Mouse (Mus musculus): ENCODE data around the gene Krt88. TPM values are rescaled to one million over a fixed set of nuclear protein-coding genes. Genes with fewer than 3 reads are reported as not detected.

The Krt88 gene
- polyA plus RNA-seq, 1 experiment from 2014 or later, result not detected

GRCm38 (mm10) chr15:101482056-101482455 lies 34.5 kb downstream of the Krt88 start:
- Histone ChIP-seq H3K27me3 (ENCODE audit: control insufficient read depth, insufficient read depth, low read length) (peaks cover 22% of the 10 kb centered on the region), H3K4me2 (no peak overlapping the region)
- whole genome bisulfite sequencing (ENCODE audit: insufficient replicate concordance), result 31% methylated on average over 4 of the region's 4 CpGs

DNA sequence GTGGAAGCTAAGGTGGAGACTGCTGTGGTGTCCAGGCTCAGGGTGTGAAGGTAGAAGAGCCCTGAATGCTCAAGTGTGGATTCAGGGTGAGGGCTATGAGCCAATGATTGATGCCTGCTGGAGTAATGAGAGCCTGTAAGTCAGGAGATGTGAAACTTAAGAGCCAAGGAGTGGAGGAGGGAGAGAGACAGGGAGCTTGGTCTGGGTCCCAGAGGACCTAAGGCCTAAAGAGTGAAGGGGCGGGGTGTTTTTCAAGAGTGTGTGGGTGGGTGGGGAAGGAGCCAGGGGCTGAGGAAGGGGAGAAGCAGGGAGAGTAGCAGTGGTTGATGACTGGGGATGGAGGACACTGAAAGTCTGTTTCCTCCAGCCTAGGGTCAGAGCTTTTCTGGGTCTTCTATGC lies 36.1 kb downstream of the Krt88 start:
- WGBS (ENCODE audit: insufficient replicate concordance), result 67% methylated on average over 1 of the region's 1 CpGs
- no peak for ATAC-seq (replicated peaks; ENCODE audit: insufficient number of reproducible peaks, low FRiP score, low TSS enrichment)
- no peak overlapping the region for H3K9ac ChIP-seq (ENCODE audit: low read depth, low read length)

More at GRCm38 (mm10) chr15:101482056-101482455, 34.5 kb downstream of the Krt88 start:
- Histone ChIP-seq H3K27ac (ENCODE audit: low read depth, low read length) (no peak overlapping the region), H3K4me1 (ENCODE audit: control insufficient read depth, insufficient read depth, low read length) (peaks cover 12% of the 10 kb centered on the region), H3K4me3 (ENCODE audit: low read depth, low read length) (no peak overlapping the region), H3K9ac (ENCODE audit: low read depth, low read length) (no peak overlapping the region), H3K36me3 (ENCODE audit: control insufficient read depth, insufficient read depth, low read length) (no peaks in the 10 kb centered on the region), H3K9me3 (replicated peaks; ENCODE audit: control insufficient read depth, low read length) (no peaks in the 10 kb centered on the region)
- ATAC-seq (replicated peaks; ENCODE audit: insufficient number of reproducible peaks, low FRiP score, low TSS enrichment), result no peak

DNA sequence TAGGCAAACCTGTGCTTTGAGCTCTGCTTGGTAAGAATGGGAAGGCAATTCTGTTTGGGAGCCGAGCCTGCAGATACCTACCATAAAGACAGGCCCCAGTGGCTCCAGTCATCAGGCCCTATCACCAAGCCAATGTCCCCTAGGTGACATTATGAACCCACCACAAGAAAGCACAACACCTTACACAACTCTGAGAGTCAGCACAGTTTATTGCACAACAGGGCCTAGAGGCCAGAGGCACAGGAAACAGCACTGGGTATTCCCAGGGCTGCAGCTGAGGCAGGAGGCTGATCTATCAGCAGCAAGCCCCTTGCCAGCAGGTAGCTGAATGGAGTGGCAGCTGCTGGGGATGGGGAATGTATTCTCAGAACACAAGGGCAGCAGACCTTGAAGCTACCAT lies 37.4 kb downstream of the Krt88 start:
- H3K27me3 ChIP-seq (ENCODE audit: control insufficient read depth, insufficient read depth, low read length), result peaks cover 6% of the 10 kb centered on the region
- no peaks in the 10 kb centered on the region for H3K36me3 ChIP-seq (ENCODE audit: control insufficient read depth, insufficient read depth, low read length)
- H3K4me2 ChIP-seq, result no peak overlapping the region
- no peak overlapping the region for H3K9ac ChIP-seq (ENCODE audit: low read depth, low read length)
- ATAC-seq (replicated peaks; ENCODE audit: insufficient number of reproducible peaks, low FRiP score, low TSS enrichment), result no peak
- no peaks in the 10 kb centered on the region for H3K9me3 ChIP-seq (replicated peaks; ENCODE audit: control insufficient read depth, low read length)
- 79% methylated on average over 1 of the region's 1 CpGs for WGBS (ENCODE audit: insufficient replicate concordance)
- peaks cover 8% of the 10 kb centered on the region for H3K4me1 ChIP-seq (ENCODE audit: control insufficient read depth, insufficient read depth, low read length)
- H3K27ac ChIP-seq (ENCODE audit: low read depth, low read length), result 0 out of 2 replicates have a peak overlapping the region, but pooled peaks have one; percentile 29
- no peak overlapping the region for H3K4me3 ChIP-seq (ENCODE audit: low read depth, low read length)

More for the DNA sequence above, 36.1 kb downstream of the Krt88 start:
- H3K36me3 ChIP-seq (ENCODE audit: control insufficient read depth, insufficient read depth, low read length), result no peaks in the 10 kb centered on the region
- no peak overlapping the region for H3K4me2 ChIP-seq
- H3K27me3 ChIP-seq (ENCODE audit: control insufficient read depth, insufficient read depth, low read length), result peaks cover 18% of the 10 kb centered on the region
- no peak overlapping the region for H3K27ac ChIP-seq (ENCODE audit: low read depth, low read length)
- no peaks in the 10 kb centered on the region for H3K9me3 ChIP-seq (replicated peaks; ENCODE audit: control insufficient read depth, low read length)
- H3K4me1 ChIP-seq (ENCODE audit: control insufficient read depth, insufficient read depth, low read length), result peaks cover 12% of the 10 kb centered on the region
- H3K4me3 ChIP-seq (ENCODE audit: low read depth, low read length), result no peak overlapping the region

GRCm38 (mm10) chr15:101485911-101486635 lies 38.5 kb downstream of the Krt88 start:
- H3K9me3 ChIP-seq (replicated peaks; ENCODE audit: control insufficient read depth, low read length), result no peaks in the 10 kb centered on the region
- H3K36me3 ChIP-seq (ENCODE audit: control insufficient read depth, insufficient read depth, low read length), result no peaks in the 10 kb centered on the region
- H3K4me2 ChIP-seq, result no peak overlapping the region
- no peak overlapping the region for H3K27ac ChIP-seq (ENCODE audit: low read depth, low read length)
- H3K27me3 ChIP-seq (ENCODE audit: control insufficient read depth, insufficient read depth, low read length), result no peaks in the 10 kb centered on the region
- WGBS (ENCODE audit: insufficient replicate concordance), result 77% methylated on average over 11 of the region's 11 CpGs
- no peak overlapping the region for H3K4me3 ChIP-seq (ENCODE audit: low read depth, low read length)
- ATAC-seq (replicated peaks; ENCODE audit: insufficient number of reproducible peaks, low FRiP score, low TSS enrichment), result no peak
- no peak overlapping the region for H3K9ac ChIP-seq (ENCODE audit: low read depth, low read length)
- peaks cover 8% of the 10 kb centered on the region for H3K4me1 ChIP-seq (ENCODE audit: control insufficient read depth, insufficient read depth, low read length)

DNA sequence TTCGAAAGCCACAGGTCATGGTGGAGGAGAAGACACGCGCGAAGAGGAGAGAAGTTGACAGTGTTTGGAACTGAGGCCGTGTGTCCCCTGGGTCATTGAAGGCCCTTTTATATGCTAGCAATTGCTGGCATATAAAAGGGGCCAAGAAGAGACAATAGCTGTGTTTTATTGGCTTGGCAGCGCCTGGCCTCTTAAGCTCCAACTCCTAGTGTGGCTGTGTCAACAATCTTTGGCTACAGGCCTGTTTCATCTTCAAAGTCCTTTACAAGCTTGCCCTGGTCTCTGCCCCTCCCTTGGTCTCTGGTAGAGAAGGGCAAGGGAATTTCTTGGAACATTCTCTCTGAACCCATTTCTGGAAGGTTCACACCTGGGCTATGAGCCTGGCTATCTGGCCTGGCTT lies 43.9 kb downstream of the Krt88 start, which contains the start of gene Krt83:
TSS of gene Krt83 (minus strand) at position 82 of the 400 bp plus-strand sequence.
- 89% methylated on average over 6 of the region's 6 CpGs for WGBS (ENCODE audit: insufficient replicate concordance)
- Histone ChIP-seq H3K36me3 (ENCODE audit: control insufficient read depth, insufficient read depth, low read length) (no peaks in the 10 kb centered on the region), H3K27ac (ENCODE audit: low read depth, low read length) (no peak within 1 kb of the TSS), H3K4me1 (ENCODE audit: control insufficient read depth, insufficient read depth, low read length) (0 out of 2 replicates have a peak, but pooled peaks cover 3% of the 10 kb centered on the region), H3K4me3 (ENCODE audit: low read depth, low read length) (no peak within 1 kb of the TSS), H3K9ac (ENCODE audit: low read depth, low read length) (no peak within 1 kb of the TSS), H3K4me2 (no peak within 1 kb of the TSS), H3K27me3 (ENCODE audit: control insufficient read depth, insufficient read depth, low read length) (no peaks in the 10 kb centered on the region), H3K9me3 (replicated peaks; ENCODE audit: control insufficient read depth, low read length) (no peaks in the 10 kb centered on the region)
- no peak for ATAC-seq (replicated peaks; ENCODE audit: insufficient number of reproducible peaks, low FRiP score, low TSS enrichment)

DNA sequence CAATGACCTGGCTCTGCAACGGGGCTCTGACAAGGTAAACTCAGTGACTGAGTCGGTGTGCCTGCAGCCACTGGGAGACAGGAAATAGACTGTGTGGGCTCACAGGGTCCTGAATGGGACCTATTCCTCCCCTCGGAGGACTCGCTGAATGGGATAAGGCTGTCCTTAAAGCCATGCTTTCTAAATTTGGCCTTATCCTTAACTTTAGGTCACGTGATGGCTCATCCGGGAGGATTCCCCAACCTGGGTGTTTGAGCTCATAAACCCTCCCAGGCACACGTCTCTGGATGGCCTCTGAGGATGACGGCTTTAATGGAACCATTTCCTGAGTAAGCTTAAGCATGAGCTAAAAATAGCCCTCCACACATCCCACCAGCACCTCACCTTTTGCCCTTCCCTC lies 45.2 kb downstream of the Krt88 start:
- Histone ChIP-seq H3K4me3 (ENCODE audit: low read depth, low read length) (no peak overlapping the region), H3K27ac (ENCODE audit: low read depth, low read length) (no peak overlapping the region), H3K4me2 (no peak overlapping the region), H3K4me1 (ENCODE audit: control insufficient read depth, insufficient read depth, low read length) (0 out of 2 replicates have a peak, but pooled peaks cover 3% of the 10 kb centered on the region), H3K9ac (ENCODE audit: low read depth, low read length) (no peak overlapping the region; the same call in 1 of the 2 replicates), H3K9me3 (replicated peaks; ENCODE audit: control insufficient read depth, low read length) (no peaks in the 10 kb centered on the region), H3K36me3 (ENCODE audit: control insufficient read depth, insufficient read depth, low read length) (no peaks in the 10 kb centered on the region), H3K27me3 (ENCODE audit: control insufficient read depth, insufficient read depth, low read length) (no peaks in the 10 kb centered on the region)
- 27% methylated on average over 8 of the region's 8 CpGs for WGBS (ENCODE audit: insufficient replicate concordance)
- no peak for ATAC-seq (replicated peaks; ENCODE audit: insufficient number of reproducible peaks, low FRiP score, low TSS enrichment)

DNA sequence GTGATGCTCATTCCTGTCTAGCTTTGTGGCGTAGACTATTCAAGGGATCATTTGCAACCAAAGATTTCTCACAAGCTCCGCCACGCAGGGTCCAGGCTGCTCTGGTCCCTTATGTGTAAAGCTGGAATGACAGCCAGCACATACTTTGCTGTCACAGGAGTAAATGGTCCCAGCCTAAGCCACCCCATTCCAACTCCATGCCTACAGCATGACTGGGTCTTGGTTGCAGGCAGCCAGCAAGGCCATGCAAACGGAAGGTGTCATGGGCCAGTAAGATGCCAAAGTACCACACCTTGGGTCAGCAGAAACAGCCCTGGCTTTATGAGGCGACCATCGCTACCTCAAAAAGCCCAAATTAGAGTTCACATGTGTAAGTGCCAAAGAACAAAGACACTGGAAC lies 46.2 kb downstream of the Krt88 start:
- Histone ChIP-seq H3K36me3 (ENCODE audit: control insufficient read depth, insufficient read depth, low read length) (no peaks in the 10 kb centered on the region), H3K27ac (ENCODE audit: low read depth, low read length) (no peak overlapping the region), H3K9ac (ENCODE audit: low read depth, low read length) (no peak overlapping the region), H3K4me2 (no peak overlapping the region), H3K27me3 (ENCODE audit: control insufficient read depth, insufficient read depth, low read length) (no peaks in the 10 kb centered on the region), H3K4me3 (ENCODE audit: low read depth, low read length) (no peak overlapping the region), H3K4me1 (ENCODE audit: control insufficient read depth, insufficient read depth, low read length) (0 out of 2 replicates have a peak, but pooled peaks cover 3% of the 10 kb centered on the region), H3K9me3 (replicated peaks; ENCODE audit: control insufficient read depth, low read length) (no peaks in the 10 kb centered on the region)
- 88% methylated on average over 6 of the region's 6 CpGs for WGBS (ENCODE audit: insufficient replicate concordance)
- ATAC-seq (replicated peaks; ENCODE audit: insufficient number of reproducible peaks, low FRiP score, low TSS enrichment), result no peak

DNA sequence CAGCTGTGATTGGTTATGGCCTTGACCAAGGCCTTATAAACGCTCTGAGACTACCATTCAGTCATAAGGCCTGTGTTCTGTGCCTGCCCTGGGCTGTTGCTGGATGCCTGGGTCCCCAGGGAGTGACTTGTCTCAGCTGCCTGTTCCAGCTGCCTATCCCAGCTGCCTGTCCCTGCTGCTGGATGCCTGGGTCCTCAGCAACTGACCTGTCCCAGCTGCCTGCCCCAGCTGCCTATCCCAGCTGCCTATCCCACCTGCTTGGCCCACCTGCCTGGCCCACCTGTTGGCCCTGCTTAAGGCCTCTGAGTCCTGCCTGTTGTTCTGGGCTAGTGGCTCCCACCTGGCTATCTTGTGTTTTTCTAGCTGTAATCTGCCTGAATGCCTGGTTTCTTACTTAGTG lies 46.7 kb downstream of the Krt88 start:
- no peaks in the 10 kb centered on the region for H3K27me3 ChIP-seq (ENCODE audit: control insufficient read depth, insufficient read depth, low read length)
- 64% methylated on average over 1 of the region's 1 CpGs for WGBS (ENCODE audit: insufficient replicate concordance)
- ATAC-seq (replicated peaks; ENCODE audit: insufficient number of reproducible peaks, low FRiP score, low TSS enrichment), result no peak
- no peaks in the 10 kb centered on the region for H3K9me3 ChIP-seq (replicated peaks; ENCODE audit: control insufficient read depth, low read length)
- no peak overlapping the region for H3K4me3 ChIP-seq (ENCODE audit: low read depth, low read length)
- no peak overlapping the region for H3K27ac ChIP-seq (ENCODE audit: low read depth, low read length)
- 0 out of 2 replicates have a peak, but pooled peaks cover 3% of the 10 kb centered on the region for H3K4me1 ChIP-seq (ENCODE audit: control insufficient read depth, insufficient read depth, low read length)
- no peak overlapping the region for H3K4me2 ChIP-seq
- H3K36me3 ChIP-seq (ENCODE audit: control insufficient read depth, insufficient read depth, low read length), result no peaks in the 10 kb centered on the region
- no peak overlapping the region for H3K9ac ChIP-seq (ENCODE audit: low read depth, low read length)

GRCm38 (mm10) chr15:101495266-101495665 lies 47.7 kb downstream of the Krt88 start:
- no peak for ATAC-seq (replicated peaks; ENCODE audit: insufficient number of reproducible peaks, low FRiP score, low TSS enrichment)
- 74% methylated on average over 8 of the region's 8 CpGs for WGBS (ENCODE audit: insufficient replicate concordance)
- Histone ChIP-seq H3K9me3 (replicated peaks; ENCODE audit: control insufficient read depth, low read length) (no peaks in the 10 kb centered on the region), H3K4me2 (no peak overlapping the region), H3K4me1 (ENCODE audit: control insufficient read depth, insufficient read depth, low read length) (0 out of 2 replicates have a peak, but pooled peaks cover 3% of the 10 kb centered on the region), H3K4me3 (ENCODE audit: low read depth, low read length) (no peak overlapping the region), H3K9ac (ENCODE audit: low read depth, low read length) (no peak overlapping the region), H3K36me3 (ENCODE audit: control insufficient read depth, insufficient read depth, low read length) (no peaks in the 10 kb centered on the region), H3K27ac (ENCODE audit: low read depth, low read length) (no peak overlapping the region), H3K27me3 (ENCODE audit: control insufficient read depth, insufficient read depth, low read length) (no peaks in the 10 kb centered on the region)

Data from heart, embryonic 11.5 days (tissue).